Mouse (Mus musculus) liver, postnatal 0 days (tissue): ENCODE measurements at regions not wholly inside any gene's neighbourhood (a gene's known extent, or its start where the extent isn't known, plus 50 kb on each side); places are given as distances from the start of the nearest gene placed in this dataset.

Experiments used
- CTCF ChIP-seq: sonication (generic); IDR thresholded peaks from 2 replicates; pipeline ENCODE4 v1.5.1; 2016; ENCODE audit warnings: antibody characterized with exemption, low read depth
- EP300 ChIP-seq: IDR thresholded peaks from 2 replicates; pipeline ENCODE4 v1.6.1; 2016; ENCODE audit warnings: antibody characterized with exemption, low read depth, mild to moderate bottlenecking

DNA sequence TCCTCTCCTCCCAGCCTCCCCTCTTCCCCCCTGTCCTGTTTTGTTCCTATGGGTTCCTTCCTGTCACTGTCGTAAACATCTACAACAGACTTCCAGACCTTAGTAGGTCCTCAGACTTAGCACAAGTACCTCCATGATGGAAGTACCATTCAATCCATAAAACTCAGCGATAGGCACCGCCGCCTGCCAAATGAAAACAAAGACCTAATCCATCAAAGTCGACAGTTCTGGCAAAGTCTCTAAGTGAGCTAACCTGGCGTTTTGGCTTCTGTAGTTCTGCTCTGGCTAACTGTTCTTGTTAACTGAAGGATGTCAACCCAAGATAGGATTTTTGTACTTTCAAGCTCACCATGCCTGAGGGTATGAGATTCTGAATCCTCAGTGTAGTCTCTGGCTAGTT lies 93.5 kb upstream of the Lgr5 start:
- TF ChIP-seq EP300 (no peak), CTCF (no peak)
